Mouse (Mus musculus) lung, postnatal 14 days (tissue): ENCODE results near the gene Gm5737.

ENCODE experiments used
- DNase-seq: peaks from one replicate; pipeline ENCODE4 v3.0.0; 2021

The Gm5737 gene

GRCm38 (mm10) chr7:120878271-120878670 lies 66.1 kb downstream of the Gm5737 start:
- no peak for DNase-seq

- DNase-seq = no peak
Observed at GRCm38 (mm10) chr7:120879972-120880371, 67.8 kb downstream of the Gm5737 start.

DNA sequence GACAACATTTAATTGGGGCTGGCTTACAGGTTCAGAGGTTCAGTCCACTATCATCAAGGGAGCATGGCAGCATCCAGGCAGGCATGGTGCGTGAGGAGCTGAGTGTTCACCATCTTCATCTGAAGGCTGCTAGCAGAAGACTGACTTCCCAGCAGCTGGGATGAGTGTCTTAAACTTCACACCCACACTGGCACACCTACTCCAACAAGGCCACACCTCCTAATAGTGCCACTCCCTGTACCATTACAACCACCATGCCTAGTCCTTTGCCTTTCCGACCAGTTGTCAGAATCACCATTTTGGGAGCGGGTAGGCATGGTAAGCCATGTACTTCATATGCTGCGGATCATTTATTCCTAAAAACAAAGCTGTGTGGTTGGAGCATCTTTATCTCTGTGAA lies 68.6 kb downstream of the Gm5737 start:
- no peak for DNase-seq
